Mouse (Mus musculus) layer of hippocampus, postnatal 10 days (tissue): ENCODE results near the gene Ccdc18. TPM values are rescaled to one million over a fixed set of nuclear protein-coding genes. Genes with fewer than 3 reads are reported as not detected.
"Not testable (repeated sequence)": the region's sequence is repeated elsewhere in the genome, so short reads cannot be mapped to it uniquely, and the experiment has no call there.

Source experiments
- DNase-seq, 2 experiments: peaks; one replicate each; pipeline ENCODE4 v3.0.0; 2021; ENCODE audit warnings: low spot score in 2 of 2
- long read RNA-seq: library from polyadenylated mRNA; stranded (forward); transcript quantifications from one replicate; pipeline ENCODE4 v2.0.0, GENCODE M21; 2023
- total RNA-seq, 2 experiments: library from RNA; stranded (reverse); gene quantifications; 2 replicates each; pipeline ENCODE4 v1.2.3; 2021

The Ccdc18 gene
- total RNA-seq, result 1 to 10 TPM; 1.7 to 2.0 TPM
- long read RNA-seq, full-length matches to known transcripts, result 1 of 1 reads
- long read RNA-seq, partial matches to known transcripts, result 0 of 1 reads
- long read RNA-seq, other reads (novel, unspliced or antisense), result 0 of 1 reads

- peak; percentile 96 to 98 for DNase-seq
Observed at GRCm38 (mm10) chr5:108132441-108133243, at the start of gene Ccdc18, which contains the start of gene Tmed5. Gene Ccdc18 (plus strand): TSS chr5:108132875. Gene Tmed5 (minus strand): TSS chr5:108132620.

- DNase-seq, result no peak
Observed at GRCm38 (mm10) chr5:108085440-108085839, 47.2 kb upstream of the Ccdc18 start.

- DNase-seq, result not testable (repeated sequence)
Observed at GRCm38 (mm10) chr5:108092731-108093130, 39.9 kb upstream of the Ccdc18 start.

GRCm38 (mm10) chr5:108097676-108098075, 35.0 kb upstream of the Ccdc18 start:
- DNase-seq, result no peak

GRCm38 (mm10) chr5:108100196-108100595, 32.5 kb upstream of the Ccdc18 start:
- no peak for DNase-seq

- DNase-seq, result no peak
Observed at GRCm38 (mm10) chr5:108104306-108104705, 28.4 kb upstream of the Ccdc18 start.

GRCm38 (mm10) chr5:108109346-108109745, 23.3 kb upstream of the Ccdc18 start:
- no peak for DNase-seq

- no peak for DNase-seq
Observed at GRCm38 (mm10) chr5:108117693-108118092, 15.0 kb upstream of the Ccdc18 start.

- no peak for DNase-seq
Observed at GRCm38 (mm10) chr5:108120221-108120900, 12.3 kb upstream of the Ccdc18 start.

- no peak for DNase-seq
Observed at GRCm38 (mm10) chr5:108131849-108132440, 730 bp upstream of the Ccdc18 start.

GRCm38 (mm10) chr5:108152592-108152991, 19.9 kb downstream of the Ccdc18 start:
- no peak for DNase-seq

- no peak for DNase-seq
Observed at GRCm38 (mm10) chr5:108160796-108161195, 28.1 kb downstream of the Ccdc18 start.

- peak; percentile 16 to 36 for DNase-seq
Observed at GRCm38 (mm10) chr5:108163695-108164094, 31.0 kb downstream of the Ccdc18 start.

- DNase-seq, result no peak
Observed at GRCm38 (mm10) chr5:108184050-108184449, 51.4 kb downstream of the Ccdc18 start.

- DNase-seq, result no peak
Observed at GRCm38 (mm10) chr5:108188967-108189366, 56.3 kb downstream of the Ccdc18 start.

- DNase-seq, result no peak
Observed at GRCm38 (mm10) chr5:108206008-108206407, 73.3 kb downstream of the Ccdc18 start.

GRCm38 (mm10) chr5:108211512-108211911, 78.8 kb downstream of the Ccdc18 start:
- DNase-seq, result no peak

- no peak for DNase-seq
Observed at GRCm38 (mm10) chr5:108214928-108215327, 82.3 kb downstream of the Ccdc18 start.

- DNase-seq, result no peak
Observed at GRCm38 (mm10) chr5:108224077-108224476, 91.4 kb downstream of the Ccdc18 start.

- DNase-seq, result no peak
Observed at GRCm38 (mm10) chr5:108226159-108226558, 93.5 kb downstream of the Ccdc18 start.

GRCm38 (mm10) chr5:108246314-108246765, 113.7 kb downstream of the Ccdc18 start:
- no peak for DNase-seq

GRCm38 (mm10) chr5:108250033-108250432, 117.4 kb downstream of the Ccdc18 start:
- no peak for DNase-seq
